Mouse (Mus musculus) embryonic facial prominence, embryonic 14.5 days (tissue): ENCODE measurements around the gene Zfp697. TPM values are rescaled to one million over a fixed set of nuclear protein-coding genes. Genes with fewer than 3 reads are reported as not detected.

Experiments used
- ATAC-seq: fragments of 200-750 bp; cut with Nextera tagmentation; 2 replicates; pipeline ENCODE4 v1.8.0; 2017; ENCODE audit warnings: low read depth, moderate number of reproducible peaks, moderate TSS enrichment
- DNase-seq: peaks from one replicate; pipeline ENCODE4 v3.0.0-alpha.2; 2015; ENCODE audit warnings: low spot score
- H3K27ac ChIP-seq: fragments of 300-500 bp; sonication (generic); replicated peaks from 2 replicates; pipeline ENCODE4 v1.5.1; 2014; ENCODE audit warnings: low read depth, mild to moderate bottlenecking, low read length, moderate library complexity
- H3K27me3 ChIP-seq: fragments of 300-500 bp; sonication (generic); replicated peaks from 2 replicates; pipeline ENCODE4 v1.6.1; 2014; ENCODE audit warnings: low read length; ENCODE audit not compliant: control insufficient read depth, insufficient read depth
- H3K36me3 ChIP-seq: fragments of 300-500 bp; sonication (generic); 2 replicates; pipeline ENCODE4 v1.6.1; 2014; ENCODE audit warnings: low read length, mixed read lengths; ENCODE audit not compliant: control insufficient read depth, insufficient read depth
- H3K4me1 ChIP-seq: fragments of 300-500 bp; sonication (generic); 2 replicates; pipeline ENCODE4 v1.6.1; 2014; ENCODE audit warnings: antibody characterized with exemption, low read length; ENCODE audit not compliant: control insufficient read depth, insufficient read depth
- H3K4me2 ChIP-seq: fragments of 300-500 bp; sonication (generic); 2 replicates; pipeline ENCODE4 v1.6.1; 2014; ENCODE audit warnings: low read depth, mild to moderate bottlenecking, low read length, moderate library complexity, mixed read lengths
- H3K4me3 ChIP-seq: fragments of 300-500 bp; sonication (generic); 2 replicates; pipeline ENCODE4 v1.5.1; 2014; ENCODE audit warnings: low read depth, mild to moderate bottlenecking, low read length
- H3K9ac ChIP-seq: fragments of 300-500 bp; sonication (generic); 2 replicates; pipeline ENCODE4 v1.6.1; 2014; ENCODE audit warnings: low read depth, mild to moderate bottlenecking, low read length, moderate library complexity, mixed read lengths
- H3K9me3 ChIP-seq: fragments of 300-500 bp; sonication (generic); 2 replicates; pipeline ENCODE4 v1.6.1; 2016; ENCODE audit warnings: low read length; ENCODE audit not compliant: control insufficient read depth
- WGBS: fragments of 180-500 bp; shearing (Covaris S2); extraction: QIAGEN DNeasy Blood & Tissue Kit; methylation state at CpG from one replicate; pipeline ENCODE4 v1.1.7; 2014; 5-methylcytosine and 5-hydroxymethylcytosine counted together
- polyA plus RNA-seq: library from polyadenylated mRNA; unstranded; fragments of >200 nt; fragmentation: Nextera tagmentation; extraction: Ambion mirVana; gene quantifications from 2 replicates; pipeline ENCODE4 v1.2.1, GENCODE M21; 2014

The Zfp697 gene
- polyA plus RNA-seq, 1 experiment from 2014 or later = 4.8 TPM

- Histone ChIP-seq H3K4me3 (no peak within 1 kb of the TSS), H3K9me3 (no peaks in the 10 kb centered on the region), H3K4me2 (no peak within 1 kb of the TSS), H3K27ac (no peak within 1 kb of the TSS), H3K4me1 (no peaks in the 10 kb centered on the region), H3K27me3 (no peaks in the 10 kb centered on the region), H3K9ac (no peak within 1 kb of the TSS), H3K36me3 (no peaks in the 10 kb centered on the region)
- DNase-seq = no peak
- no peak for ATAC-seq
Observed at GRCm38 (mm10) chr3:98630152-98630551, 247.9 kb downstream of the Zfp697 start, which contains the start of gene Hsd3b5. Hsd3b5 (minus strand) TSS chr3:98630252.

DNA sequence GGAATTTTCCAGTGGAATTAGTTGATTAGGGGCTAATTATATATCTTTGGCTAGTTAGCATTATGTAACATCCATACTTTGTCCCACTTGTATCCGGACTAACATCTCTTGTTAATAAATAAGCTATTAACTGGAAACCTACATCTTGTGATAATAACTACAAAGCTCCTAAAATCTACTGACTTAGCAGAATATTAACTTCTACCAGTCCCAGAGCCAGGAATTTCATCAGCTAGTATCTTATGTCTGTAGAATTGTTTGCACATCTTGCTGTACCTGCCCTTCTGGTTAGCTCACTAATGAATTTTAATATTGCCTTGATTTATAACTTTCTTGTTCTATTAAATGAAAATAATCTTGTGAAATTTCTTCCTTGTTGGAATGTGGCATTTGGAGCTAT is 252.9 kb downstream of the Zfp697 start:
- Histone ChIP-seq H3K9ac (no peak overlapping the region), H3K4me3 (no peak overlapping the region), H3K27me3 (no peaks in the 10 kb centered on the region), H3K36me3 (no peaks in the 10 kb centered on the region), H3K4me2 (no peak overlapping the region), H3K9me3 (no peaks in the 10 kb centered on the region), H3K27ac (no peak overlapping the region), H3K4me1 (no peaks in the 10 kb centered on the region)
- WGBS = 88% methylated on average over 1 of the region's 1 CpGs
- no peak for DNase-seq
- no peak for ATAC-seq

DNA sequence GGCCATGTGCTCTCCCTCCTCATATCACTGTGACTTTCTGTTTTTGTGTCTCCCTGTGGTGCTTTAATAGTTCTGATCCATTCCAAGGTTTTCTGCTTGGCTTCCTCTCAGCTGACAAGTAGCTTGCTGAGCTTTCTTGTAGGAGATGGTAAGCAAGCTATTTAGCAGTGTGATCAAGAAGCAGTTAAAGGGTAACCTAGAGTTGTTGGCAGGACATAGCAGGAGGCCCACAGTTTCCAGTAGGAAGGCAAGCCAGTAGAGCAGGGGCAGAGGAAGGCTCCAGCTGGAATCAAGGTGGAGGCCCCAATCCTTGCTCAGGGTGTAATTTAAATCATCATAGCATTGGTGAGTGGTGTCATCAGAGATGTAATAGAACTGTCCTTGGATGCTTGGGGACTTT is 298.5 kb downstream of the Zfp697 start:
- Histone ChIP-seq H3K27me3 (no peaks in the 10 kb centered on the region), H3K4me2 (no peak overlapping the region), H3K27ac (no peak overlapping the region), H3K4me1 (no peaks in the 10 kb centered on the region), H3K36me3 (no peaks in the 10 kb centered on the region), H3K4me3 (no peak overlapping the region), H3K9ac (no peak overlapping the region), H3K9me3 (no peaks in the 10 kb centered on the region)
- no peak for DNase-seq
- no peak for ATAC-seq

- H3K4me3 ChIP-seq = no peak overlapping the region
- no peaks in the 10 kb centered on the region for H3K27me3 ChIP-seq
- H3K27ac ChIP-seq = no peak overlapping the region
- no peak overlapping the region for H3K9ac ChIP-seq
- H3K4me2 ChIP-seq = no peak overlapping the region
- DNase-seq (no peak), ATAC-seq (no peak)
- H3K36me3 ChIP-seq = no peaks in the 10 kb centered on the region
- 72% methylated on average over 1 of the region's 1 CpGs for WGBS
- no peaks in the 10 kb centered on the region for H3K9me3 ChIP-seq
- no peaks in the 10 kb centered on the region for H3K4me1 ChIP-seq
Observed at GRCm38 (mm10) chr3:98682401-98682800, 300.1 kb downstream of the Zfp697 start.

GRCm38 (mm10) chr3:98720740-98721139 is 338.5 kb downstream of the Zfp697 start:
- Histone ChIP-seq H3K9me3 (no peaks in the 10 kb centered on the region), H3K27ac (no peak overlapping the region), H3K4me2 (no peak overlapping the region), H3K4me1 (no peaks in the 10 kb centered on the region), H3K4me3 (no peak overlapping the region), H3K9ac (no peak overlapping the region), H3K36me3 (no peaks in the 10 kb centered on the region), H3K27me3 (no peaks in the 10 kb centered on the region)
- ATAC-seq (no peak), DNase-seq (no peak)

DNA sequence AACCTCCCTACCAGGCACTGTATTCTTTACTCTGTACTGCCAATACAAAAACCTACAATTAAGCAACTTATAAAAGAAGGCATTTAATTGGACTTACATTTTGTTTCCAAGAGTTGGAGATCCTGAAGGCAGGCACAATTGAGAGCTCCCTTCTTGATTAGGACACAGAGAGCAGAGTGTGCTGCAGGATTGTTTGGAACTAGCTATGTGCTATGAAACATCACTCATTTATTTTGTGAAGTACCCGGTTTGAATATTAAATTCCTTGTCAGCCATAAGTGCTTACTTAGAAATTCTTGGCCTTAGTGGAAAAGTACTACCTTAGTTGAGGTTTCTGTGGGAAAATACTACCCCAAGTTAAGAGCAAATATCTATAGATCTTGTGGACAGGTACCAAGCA is 342.1 kb downstream of the Zfp697 start, which contains the start of gene Hsd3b2:
Hsd3b2 (minus strand) TSS at position 168 of the 400 bp plus-strand sequence.
- H3K36me3 ChIP-seq = no peaks in the 10 kb centered on the region
- no peaks in the 10 kb centered on the region for H3K27me3 ChIP-seq
- H3K9ac ChIP-seq = no peak within 1 kb of the TSS
- H3K4me2 ChIP-seq = no peak within 1 kb of the TSS
- DNase-seq (no peak), ATAC-seq (no peak)
- 61% methylated on average over 1 of the region's 1 CpGs for WGBS
- H3K9me3 ChIP-seq = no peaks in the 10 kb centered on the region
- H3K27ac ChIP-seq = no peak within 1 kb of the TSS
- no peaks in the 10 kb centered on the region for H3K4me1 ChIP-seq
- no peak within 1 kb of the TSS for H3K4me3 ChIP-seq

GRCm38 (mm10) chr3:98726281-98726680 is 344.0 kb downstream of the Zfp697 start:
- H3K9me3 ChIP-seq = no peaks in the 10 kb centered on the region
- WGBS = 68% methylated on average over 2 of the region's 2 CpGs
- H3K27ac ChIP-seq = no peak overlapping the region
- H3K4me1 ChIP-seq = no peaks in the 10 kb centered on the region
- H3K4me3 ChIP-seq = no peak overlapping the region
- no peak overlapping the region for H3K4me2 ChIP-seq
- DNase-seq (no peak), ATAC-seq (no peak)
- no peaks in the 10 kb centered on the region for H3K27me3 ChIP-seq
- no peak overlapping the region for H3K9ac ChIP-seq
- H3K36me3 ChIP-seq = no peaks in the 10 kb centered on the region

GRCm38 (mm10) chr3:98733724-98734123 is 351.5 kb downstream of the Zfp697 start:
- Histone ChIP-seq H3K4me2 (no peak overlapping the region), H3K36me3 (no peaks in the 10 kb centered on the region), H3K4me3 (no peak overlapping the region), H3K9ac (no peak overlapping the region), H3K27me3 (no peaks in the 10 kb centered on the region), H3K27ac (no peak overlapping the region), H3K9me3 (no peaks in the 10 kb centered on the region), H3K4me1 (no peaks in the 10 kb centered on the region)
- DNase-seq (no peak), ATAC-seq (no peak)
- WGBS = 78% methylated on average over 2 of the region's 2 CpGs

GRCm38 (mm10) chr3:98734340-98734739 is 352.1 kb downstream of the Zfp697 start:
- no peak for DNase-seq
- no peaks in the 10 kb centered on the region for H3K36me3 ChIP-seq
- H3K27me3 ChIP-seq = no peaks in the 10 kb centered on the region
- H3K9ac ChIP-seq = no peak overlapping the region
- no peak overlapping the region for H3K4me3 ChIP-seq
- H3K4me1 ChIP-seq = no peaks in the 10 kb centered on the region
- ATAC-seq = no peak
- H3K4me2 ChIP-seq = no peak overlapping the region
- 51% methylated on average over 4 of the region's 4 CpGs for WGBS
- H3K27ac ChIP-seq = no peak overlapping the region
- no peaks in the 10 kb centered on the region for H3K9me3 ChIP-seq
